Mouse (Mus musculus): ENCODE measurements around the gene Ankrd44. TPM values are rescaled to one million over a fixed set of nuclear protein-coding genes. Genes with fewer than 3 reads are reported as not detected.

Gene Ankrd44
- total RNA-seq, 2 experiments from 2014 or later, result 12.1 to 12.8 TPM

DNA sequence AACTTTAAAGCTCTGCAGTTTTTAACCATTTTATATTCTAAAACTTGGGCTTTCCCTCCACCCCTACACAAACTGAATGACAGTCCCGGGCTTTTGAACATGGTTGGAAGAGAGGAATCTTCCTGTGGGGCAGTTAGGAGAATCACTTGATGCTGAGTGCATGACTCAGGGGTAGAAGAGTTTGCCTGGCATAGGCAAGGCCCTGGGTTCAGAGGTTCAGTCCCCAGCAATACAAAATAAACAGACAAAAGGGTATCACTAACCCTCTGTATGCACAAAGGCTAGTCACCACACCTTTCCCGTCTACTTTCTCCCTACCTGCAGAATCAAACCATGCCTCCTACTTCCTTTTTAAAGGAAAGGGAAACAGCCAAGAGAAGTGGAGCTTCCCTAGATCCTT lies 28.5 kb downstream of the Ankrd44 start:
- DNase-seq (ENCODE audit: low spot score), result no peak
- intact Hi-C loops (cut with DNase I), result no loop called here

DNA sequence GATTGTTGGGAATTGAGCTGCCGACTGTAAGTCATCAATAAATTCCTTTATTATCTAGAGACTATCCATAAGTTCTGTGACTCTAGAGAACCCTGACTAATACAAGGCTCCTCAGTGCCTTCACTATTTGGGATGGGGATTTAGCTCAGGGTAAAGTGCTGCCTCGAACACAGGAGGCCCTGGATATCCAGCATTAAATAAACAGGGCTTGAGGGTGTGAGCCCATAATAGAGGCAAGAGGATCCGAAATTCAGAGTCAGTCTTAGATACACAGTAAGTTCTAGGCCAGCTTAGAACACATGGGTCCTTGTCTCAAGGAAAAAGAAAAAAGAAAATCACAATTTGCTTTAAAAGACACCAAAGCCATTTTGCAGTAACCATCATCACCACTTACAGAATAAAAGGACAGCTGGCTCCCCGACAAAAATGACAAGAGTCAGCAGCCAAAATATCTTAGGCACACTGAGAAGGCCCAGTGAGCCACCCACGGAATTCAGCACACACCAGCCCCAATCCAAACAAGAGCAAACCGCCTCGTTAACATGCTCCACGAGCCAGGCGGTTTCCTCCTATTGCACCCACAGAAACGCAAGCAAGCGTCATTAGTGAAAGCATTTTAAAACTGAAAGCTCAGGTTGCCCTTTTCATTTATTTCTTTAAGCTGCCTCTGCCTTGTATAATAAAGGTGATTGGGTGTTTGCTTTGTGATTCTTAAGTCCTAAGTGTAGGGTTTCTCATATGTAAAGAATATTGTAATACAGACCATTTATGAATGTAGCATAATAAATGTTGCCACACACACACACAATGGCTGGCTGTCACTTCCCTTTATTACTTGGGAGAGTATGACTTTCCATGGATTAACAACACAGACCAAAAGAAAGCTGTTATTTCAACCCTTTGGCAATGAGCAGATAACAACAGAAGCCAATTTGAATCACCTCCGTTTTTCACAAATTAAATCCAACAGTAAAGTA lies 29.8 kb downstream of the Ankrd44 start:
- intact Hi-C loops (cut with DNase I), result no loop called here
- DNase-seq (ENCODE audit: low spot score), result no peak

DNA sequence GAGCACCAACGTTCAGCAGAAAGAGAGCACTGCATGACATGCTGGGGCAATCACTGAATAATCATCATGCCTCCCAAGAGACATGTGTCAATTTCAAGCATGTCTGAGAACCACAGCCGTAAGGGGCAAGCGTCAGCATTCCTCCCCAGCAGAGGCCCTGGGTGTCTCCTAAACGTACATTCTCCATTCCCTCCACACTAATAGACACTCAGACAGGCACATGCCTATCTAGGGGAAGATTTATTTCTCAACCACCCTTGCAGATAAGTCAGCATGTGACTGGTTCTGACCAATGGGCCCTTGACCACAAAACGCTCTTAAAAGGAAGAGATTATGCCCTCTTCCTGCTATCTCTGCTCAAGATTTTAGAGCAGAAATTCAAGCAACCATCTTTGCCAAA lies 37.7 kb downstream of the Ankrd44 start:
- intact Hi-C loops (cut with DNase I), result no loop called here
- DNase-seq (ENCODE audit: low spot score), result no peak

DNA sequence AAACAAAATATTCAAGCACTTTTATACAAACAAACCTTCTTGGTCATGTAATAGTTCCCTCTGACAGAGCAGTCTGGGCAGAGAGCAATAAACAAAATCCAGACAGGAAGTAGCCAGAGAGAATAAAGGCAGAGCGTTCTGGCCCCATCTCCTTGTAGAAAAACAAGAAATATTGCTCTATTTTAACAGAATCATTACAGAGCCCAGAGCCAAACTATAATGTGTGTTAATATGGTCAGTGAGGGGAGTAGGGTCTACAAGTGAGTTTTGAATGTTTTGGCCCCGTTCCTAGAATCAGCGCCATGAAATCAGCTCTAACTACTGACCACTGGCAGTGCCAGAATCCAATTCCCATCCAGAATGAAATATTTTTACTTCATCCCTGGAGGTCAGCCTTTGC lies 38.3 kb downstream of the Ankrd44 start:
- intact Hi-C loops (cut with DNase I), result no loop called here
- no peak for DNase-seq (ENCODE audit: low spot score)

DNA sequence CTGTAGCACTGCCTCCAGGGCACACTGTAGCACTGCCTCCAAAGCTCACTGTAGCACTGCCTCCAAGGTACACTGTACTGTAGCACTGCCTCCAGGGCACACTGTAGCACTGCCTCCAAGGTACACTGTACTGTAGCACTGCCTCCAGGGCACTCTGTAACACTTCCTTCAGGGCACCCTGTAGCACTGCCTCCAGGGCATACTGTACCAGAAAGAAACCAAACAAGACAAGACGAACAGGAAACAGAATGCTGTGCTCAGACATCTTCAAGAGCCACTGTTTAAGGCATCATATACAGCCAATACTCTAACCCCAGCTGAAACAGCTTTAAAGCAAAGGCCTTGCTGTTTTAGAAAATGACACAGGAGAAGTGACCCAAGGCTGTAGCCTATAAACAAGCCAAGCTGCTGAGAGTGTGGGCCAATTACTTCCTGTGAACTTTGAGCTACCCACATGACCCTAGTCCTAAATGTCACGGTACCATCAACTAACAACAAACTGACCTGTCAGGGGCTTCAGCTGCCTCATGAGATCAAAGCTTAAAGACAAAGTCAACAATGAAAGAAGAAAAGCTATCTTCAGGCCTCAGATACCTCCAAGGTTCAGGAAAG lies 43.2 kb downstream of the Ankrd44 start:
- intact Hi-C loops (cut with DNase I), result no loop called here
- no peak for DNase-seq (ENCODE audit: low spot score)

DNA sequence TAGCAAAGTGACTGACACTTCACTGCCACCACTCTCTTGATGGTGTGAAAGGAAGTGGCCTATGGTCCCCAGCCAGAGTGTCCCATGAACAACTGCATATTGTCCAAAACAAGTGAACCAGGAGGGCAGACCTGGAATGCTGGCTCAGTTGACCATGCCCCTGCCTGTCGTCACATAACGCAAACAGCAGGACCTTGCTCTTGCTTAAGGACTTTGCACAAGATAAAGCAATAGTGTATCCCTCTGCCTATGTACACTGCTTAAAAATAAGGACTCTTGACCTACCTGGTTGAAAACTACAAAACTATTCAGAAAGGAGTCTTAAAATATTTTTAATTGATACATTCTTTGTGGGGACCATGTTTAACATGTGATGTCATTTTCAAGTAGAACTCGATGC lies 44.7 kb downstream of the Ankrd44 start:
- DNase-seq (ENCODE audit: low spot score), result no peak
- intact Hi-C loops (cut with DNase I), result no loop called here

DNA sequence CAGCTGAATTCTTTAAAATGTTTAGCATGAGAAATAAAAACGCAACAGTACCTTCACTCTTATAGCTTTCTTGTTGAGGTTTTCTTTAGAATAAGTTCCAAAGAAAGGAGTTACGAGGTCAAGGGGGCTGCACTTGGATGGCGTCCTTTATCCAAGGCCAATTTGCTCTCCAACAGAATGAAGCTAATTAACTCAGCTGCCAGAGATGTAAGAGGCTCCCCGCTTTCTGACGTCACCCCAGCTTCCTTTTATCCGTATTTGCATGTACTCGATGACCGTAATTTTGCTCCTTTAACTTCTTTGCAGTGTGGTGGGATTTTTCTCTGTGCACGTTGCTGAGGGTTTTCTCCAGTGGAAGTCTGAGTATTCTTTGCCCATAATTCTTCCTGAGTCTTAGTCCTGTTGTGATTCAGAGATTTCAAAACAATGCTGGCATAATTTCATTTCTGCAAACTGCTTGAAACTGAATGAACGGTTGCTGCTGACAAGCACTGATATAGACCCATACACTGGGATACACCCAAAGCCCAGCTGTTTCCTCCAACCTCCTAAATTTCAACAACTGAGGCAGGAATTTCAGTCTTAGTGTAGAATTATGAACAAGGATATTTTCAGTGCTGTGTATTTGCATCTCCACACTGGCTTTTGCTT lies 48.6 kb downstream of the Ankrd44 start:
- intact Hi-C loops (cut with DNase I), result no loop called here
- DNase-seq (ENCODE audit: low spot score), result no peak

DNA sequence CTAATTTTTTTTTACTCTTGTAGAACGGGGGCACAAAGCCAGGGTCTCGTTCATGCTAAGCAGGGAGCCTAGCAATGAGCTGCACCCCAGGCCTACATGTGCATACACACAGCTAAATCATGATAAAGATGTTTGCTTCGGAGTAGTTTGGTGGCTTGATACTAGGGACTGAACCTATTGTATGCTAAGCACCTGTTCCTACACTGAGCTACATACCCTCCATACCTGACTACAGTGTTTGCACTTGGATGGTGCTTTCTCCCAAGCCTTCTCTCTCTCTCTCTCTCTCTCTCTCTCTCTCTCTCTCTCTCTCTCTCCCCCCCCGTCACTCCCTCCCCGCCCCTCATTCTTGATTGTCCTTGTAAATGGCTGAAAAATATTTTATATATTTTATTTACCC lies 49.2 kb downstream of the Ankrd44 start:
- DNase-seq (ENCODE audit: low spot score), result no peak
- intact Hi-C loops (cut with DNase I), result no loop called here

DNA sequence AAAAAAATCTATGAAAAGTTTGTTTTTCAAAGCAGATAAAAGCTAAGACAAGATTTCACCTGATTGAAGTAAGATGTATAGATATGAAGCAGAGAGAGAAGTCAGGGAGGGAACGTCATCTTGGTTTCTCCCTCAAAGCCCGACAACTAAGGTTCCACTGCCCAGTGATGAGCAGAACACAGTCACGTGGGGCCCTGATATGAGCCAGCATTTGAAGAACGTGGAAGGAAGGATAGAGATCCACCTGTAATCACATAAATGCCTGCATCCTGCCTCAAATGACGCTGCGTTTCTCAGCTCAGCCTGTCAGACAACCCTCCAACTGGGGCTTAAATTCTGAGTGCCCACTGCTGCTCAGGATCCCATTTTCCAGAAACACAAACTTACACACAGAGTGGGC lies 52.1 kb downstream of the Ankrd44 start:
- DNase-seq (ENCODE audit: low spot score), result no peak
- intact Hi-C loops (cut with DNase I), result no loop called here

DNA sequence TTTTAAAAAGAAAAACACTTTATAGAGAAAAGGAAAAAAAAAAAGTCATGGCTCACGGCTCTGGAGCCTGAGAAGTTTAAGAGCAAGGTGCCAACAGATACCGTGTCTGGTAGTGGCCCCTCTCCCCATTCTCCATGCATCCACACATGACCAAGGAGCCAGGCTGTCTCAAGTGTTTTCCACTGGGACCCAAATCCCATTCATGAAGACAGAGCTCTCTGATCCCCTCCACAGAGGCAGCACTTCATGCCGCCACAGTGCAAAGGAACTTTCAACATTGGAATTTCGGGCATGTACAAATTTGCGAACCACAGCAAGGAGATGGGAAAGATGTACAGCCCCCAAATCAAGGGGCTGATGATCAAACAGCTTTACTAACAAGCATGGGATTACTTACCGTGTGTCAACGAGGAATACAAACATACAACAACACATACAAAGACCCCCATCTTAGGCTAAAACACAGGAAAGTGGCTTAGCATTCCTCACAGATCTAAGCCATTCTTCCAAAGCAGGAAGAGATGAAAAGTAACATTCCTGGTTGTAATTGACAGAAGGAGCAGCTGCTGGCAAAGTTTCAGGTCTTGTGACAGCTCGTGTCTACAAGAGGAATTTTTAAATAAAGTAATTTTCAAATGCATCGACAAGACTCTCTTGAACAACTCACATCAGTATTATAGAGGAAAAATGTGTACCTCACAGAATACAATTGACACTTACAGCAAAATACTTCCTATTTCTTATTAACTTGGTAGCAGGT lies 53.1 kb downstream of the Ankrd44 start:
- DNase-seq (ENCODE audit: low spot score), result no peak
- intact Hi-C loops (cut with DNase I), result no loop called here

DNA sequence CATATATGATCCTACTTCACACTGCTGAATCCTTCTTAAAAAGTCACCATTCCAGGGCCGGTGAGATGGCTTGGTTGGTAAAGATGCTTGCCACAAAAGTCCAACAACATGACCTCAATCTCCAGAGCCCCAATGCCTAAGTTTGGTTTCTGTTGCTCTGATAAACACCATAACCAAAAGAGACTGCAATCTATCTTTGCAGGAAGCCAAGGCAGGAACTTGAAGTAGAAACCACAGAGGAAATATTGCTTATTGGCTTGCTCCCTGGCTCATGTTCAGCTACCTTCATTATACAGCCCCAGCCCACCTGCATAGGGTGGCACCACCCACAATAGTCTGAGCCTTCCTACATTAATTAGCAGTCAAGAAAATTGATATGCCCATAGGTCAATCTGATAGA lies 54.9 kb downstream of the Ankrd44 start:
- intact Hi-C loops (cut with DNase I), result no loop called here

DNA sequence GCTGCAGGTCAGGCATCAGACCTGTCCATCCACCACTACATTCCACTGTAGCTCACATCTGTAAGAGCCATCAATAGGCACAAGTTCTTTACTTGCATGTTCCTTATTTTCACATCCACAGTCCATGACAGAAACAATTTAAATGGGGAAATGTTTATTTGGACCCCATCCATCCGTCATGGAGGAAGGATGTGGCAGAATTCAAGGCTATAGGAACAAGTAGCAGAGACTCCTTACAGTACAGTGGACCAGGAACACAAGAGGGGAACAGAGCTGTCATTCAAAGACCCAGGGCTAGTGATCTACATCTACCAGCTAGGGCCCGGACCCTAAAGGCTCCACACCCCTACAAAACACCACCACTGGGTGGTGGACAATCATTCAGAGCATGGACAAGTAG lies 55.6 kb downstream of the Ankrd44 start:
- intact Hi-C loops (cut with DNase I), result no loop called here
- no peak for DNase-seq (ENCODE audit: low spot score)

More for the DNA sequence above, 54.9 kb downstream of the Ankrd44 start:
- DNase-seq (ENCODE audit: low spot score), result no peak

DNA sequence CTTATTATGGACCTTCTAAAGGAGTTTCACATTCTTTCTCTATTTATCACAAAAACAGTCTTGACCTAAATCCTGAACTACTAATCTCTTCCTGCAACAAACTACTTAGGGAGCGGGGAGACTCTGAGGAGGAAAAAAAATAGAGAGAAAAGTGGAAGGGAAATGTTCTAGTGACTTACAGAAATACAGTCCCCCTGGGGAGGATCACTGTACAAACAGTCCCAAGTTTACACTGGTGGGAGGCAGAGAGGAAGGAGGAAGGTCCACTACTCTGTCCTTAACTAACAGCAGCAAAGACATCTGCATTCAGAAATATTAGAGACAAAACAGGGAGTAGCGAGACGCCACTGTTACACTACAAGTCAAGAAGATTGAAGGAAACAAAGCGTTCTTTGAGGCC lies 59.0 kb downstream of the Ankrd44 start:
- no peak for DNase-seq (ENCODE audit: low spot score)
- intact Hi-C loops (cut with DNase I), result no loop called here

DNA sequence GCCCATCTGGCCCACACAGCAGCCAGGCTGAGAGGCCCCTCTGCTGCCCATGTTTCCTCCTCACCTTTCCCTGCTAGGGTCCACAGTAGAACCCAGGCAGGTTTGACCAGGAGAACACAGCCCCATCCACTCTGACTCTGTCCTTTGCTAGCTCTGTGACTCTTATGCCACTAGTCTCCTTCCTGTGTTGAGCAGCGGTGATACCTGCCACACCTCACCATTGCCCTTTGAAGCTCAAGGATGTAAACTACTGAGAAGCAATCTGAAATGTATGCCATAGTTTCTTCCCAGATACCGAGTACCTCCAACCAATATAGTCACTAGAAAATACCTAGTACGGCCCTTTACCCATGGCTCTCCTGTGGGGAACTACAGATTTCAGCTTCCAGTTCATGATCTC lies 60.1 kb downstream of the Ankrd44 start:
- intact Hi-C loops (cut with DNase I), result no loop called here
- no peak for DNase-seq (ENCODE audit: low spot score)

DNA sequence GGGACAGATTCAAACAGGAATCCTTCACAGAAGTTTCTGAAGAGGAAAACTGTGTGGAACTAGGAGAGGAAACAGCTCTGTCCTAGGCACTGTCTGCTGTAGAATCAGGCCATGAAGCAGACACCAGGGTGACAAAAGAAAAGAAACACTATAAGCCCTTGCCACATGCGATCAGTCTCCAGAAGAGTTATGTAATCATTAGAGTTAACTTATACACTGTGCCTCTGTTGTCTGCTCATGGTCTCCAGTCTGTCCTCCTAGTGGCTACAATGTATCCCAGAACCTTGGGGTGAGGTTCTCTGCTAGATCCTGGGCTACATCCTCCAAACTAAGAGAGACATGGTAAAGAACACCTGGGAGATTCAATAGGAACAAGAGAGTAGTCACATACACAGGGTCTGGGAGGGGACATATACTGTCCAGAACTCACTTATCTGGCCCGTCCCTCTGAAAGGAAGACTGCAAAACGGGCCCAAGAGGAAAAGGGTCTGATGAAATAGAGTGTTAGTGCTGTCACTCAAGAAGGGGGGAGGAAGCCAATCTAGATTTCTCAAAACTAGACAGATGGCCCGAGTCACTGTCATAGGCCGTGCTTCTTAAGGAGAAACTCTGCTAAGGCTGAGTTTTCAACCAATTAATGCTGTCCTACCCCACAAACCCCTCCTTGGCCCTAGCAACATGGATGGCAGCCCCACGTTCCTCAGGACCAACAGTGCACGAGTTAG lies 61.1 kb downstream of the Ankrd44 start:
- DNase-seq (ENCODE audit: low spot score), result no peak
- intact Hi-C loops (cut with DNase I), result no loop called here

DNA sequence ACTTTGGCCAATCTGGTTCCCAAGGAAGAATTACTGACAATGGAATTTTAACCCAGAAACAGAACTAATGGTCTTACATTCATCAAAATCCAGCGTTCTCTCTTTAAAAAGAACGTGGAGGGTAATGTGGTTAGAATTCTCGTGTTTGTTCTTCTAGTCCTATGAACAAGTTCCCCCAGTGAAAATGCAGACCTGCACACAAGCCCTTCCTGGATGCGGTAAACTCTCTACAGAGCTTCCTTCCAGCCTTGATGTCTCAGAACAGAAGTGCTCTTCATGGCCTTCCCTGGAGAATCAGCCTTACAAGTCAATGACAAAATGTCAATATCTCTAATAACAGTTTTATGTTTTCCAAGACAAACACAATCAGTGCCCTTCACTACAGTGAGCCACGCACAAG lies 65.8 kb downstream of the Ankrd44 start:
- intact Hi-C loops (cut with DNase I), result no loop called here

DNA sequence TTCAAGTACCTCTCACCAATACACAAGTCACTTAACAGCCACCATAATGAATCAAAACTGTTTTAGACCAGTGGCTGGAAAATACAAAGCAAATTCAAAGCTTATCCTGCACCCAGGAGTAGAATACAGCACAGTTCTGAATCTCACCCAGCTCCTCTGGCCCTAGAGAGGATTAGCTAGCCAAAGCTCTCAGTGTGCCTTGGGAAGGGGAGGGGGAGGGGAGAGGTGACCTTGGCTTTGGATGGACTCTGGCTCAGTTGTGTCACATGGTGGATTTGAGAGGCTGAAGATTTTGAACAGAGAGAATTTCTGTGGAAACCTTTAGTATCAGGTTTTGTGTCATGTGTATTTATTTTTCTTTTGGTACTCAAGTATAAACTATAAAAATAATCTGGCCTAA lies 66.3 kb downstream of the Ankrd44 start:
- intact Hi-C loops (cut with DNase I), result no loop called here
- DNase-seq (ENCODE audit: low spot score), result no peak

More for the DNA sequence above, 65.8 kb downstream of the Ankrd44 start:
- no peak for DNase-seq (ENCODE audit: low spot score)

DNA sequence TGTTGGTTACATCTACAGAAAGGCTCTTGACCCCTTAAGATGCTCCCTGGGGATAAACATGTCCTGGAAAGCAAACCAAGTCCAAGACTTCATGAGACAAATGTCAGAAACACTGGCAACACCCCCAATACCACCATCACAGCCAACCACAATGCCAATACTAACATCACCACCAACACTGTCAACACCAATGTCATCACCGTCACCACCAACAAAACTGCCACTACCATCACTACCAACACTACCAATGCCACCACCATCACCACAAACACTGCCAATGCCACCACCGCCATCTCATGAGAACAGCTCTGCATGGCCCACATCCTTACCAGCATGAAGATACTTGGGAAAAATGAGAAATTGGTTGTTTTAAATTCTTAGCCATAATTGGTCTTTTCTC lies 67.3 kb downstream of the Ankrd44 start:
- intact Hi-C loops (cut with DNase I), result no loop called here
- no peak for DNase-seq (ENCODE audit: low spot score)

DNA sequence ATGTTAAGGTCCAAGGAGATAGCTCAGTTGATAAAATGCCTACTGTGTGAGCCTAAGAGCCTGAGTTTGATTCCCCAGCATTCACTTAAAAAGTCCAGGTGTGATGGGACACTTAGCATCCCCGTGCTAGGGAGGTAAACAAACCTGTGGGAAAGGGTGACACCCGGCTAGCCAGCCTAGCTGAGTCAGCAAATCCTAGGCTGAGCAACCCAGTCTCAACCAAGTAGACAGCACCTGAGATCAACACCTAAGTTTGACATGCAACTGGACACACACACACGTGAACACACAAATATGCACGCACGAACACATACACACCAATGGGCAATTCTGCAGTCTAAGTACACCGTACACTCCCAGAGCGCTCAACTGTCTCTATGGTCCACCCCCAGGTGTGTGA lies 69.7 kb downstream of the Ankrd44 start:
- intact Hi-C loops (cut with DNase I), result no loop called here
- no peak for DNase-seq (ENCODE audit: low spot score)

DNA sequence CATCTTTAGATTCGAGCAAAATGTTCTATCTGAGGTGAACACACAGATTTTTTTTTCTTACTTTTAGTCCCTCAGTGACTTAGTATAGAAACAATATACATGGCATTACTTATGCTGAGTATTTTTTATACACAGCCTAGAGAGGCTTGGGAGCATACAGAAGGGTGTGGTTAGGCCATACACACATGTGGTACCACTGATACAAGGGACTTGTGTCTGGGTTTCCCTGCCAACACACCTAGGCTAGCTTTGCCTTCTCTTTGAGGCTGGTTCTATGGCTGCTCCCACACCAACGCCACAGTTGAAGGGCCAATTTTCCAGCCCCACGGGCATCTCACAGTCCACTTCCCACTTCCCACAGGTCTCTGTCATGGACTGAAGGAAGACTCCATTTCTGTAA lies 70.2 kb downstream of the Ankrd44 start:
- DNase-seq (ENCODE audit: low spot score), result no peak
- intact Hi-C loops (cut with DNase I), result no loop called here
